Mouse (Mus musculus): ENCODE data around the gene Lpp. TPM values are rescaled to one million over a fixed set of nuclear protein-coding genes. Genes with fewer than 3 reads are reported as not detected.
A peak's percentile ranks its signal among the peaks of the same experiment; 100 is the strongest.

Lpp gene
- polyA plus RNA-seq, 1 experiment = 8.1 TPM

GRCm38 (mm10) chr16:24463842-24464241, 70.5 kb downstream of the Lpp start:
- TF ChIP-seq CTCF (IDR thresholded peaks at IDR 0.05; ENCODE audit: borderline replicate concordance, insufficient read depth, low read depth, low read length) (no peak), POLR2A (IDR thresholded peaks at IDR 0.05; ENCODE audit: borderline replicate concordance, insufficient read depth, low read length) (no peak)
- 60% methylated on average over 2 of the region's 2 CpGs for WGBS
- no peak overlapping the region for H3K27ac ChIP-seq (ENCODE audit: insufficient read depth, low read length)
- DNase-seq = no peak
- no peaks in the 10 kb centered on the region for H3K27me3 ChIP-seq (ENCODE audit: control insufficient read depth, insufficient read depth, low read length)
- H3K4me3 ChIP-seq (replicated peaks; ENCODE audit: insufficient read depth, low read depth, low read length) = no peak overlapping the region
- H3K4me1 ChIP-seq (ENCODE audit: control insufficient read depth, insufficient read depth, low read length) = peaks cover 46% of the 10 kb centered on the region

GRCm38 (mm10) chr16:24464436-24464835, 71.1 kb downstream of the Lpp start:
- DNase-seq = no peak
- H3K27me3 ChIP-seq (ENCODE audit: control insufficient read depth, insufficient read depth, low read length) = no peaks in the 10 kb centered on the region
- H3K27ac ChIP-seq (ENCODE audit: insufficient read depth, low read length) = no peak overlapping the region
- TF ChIP-seq POLR2A (IDR thresholded peaks at IDR 0.05; ENCODE audit: borderline replicate concordance, insufficient read depth, low read length) = no peak
- no peak for TF ChIP-seq CTCF (IDR thresholded peaks at IDR 0.05; ENCODE audit: borderline replicate concordance, insufficient read depth, low read depth, low read length)
- WGBS = 90% methylated on average over 5 of the region's 5 CpGs
- peaks cover 40% of the 10 kb centered on the region for H3K4me1 ChIP-seq (ENCODE audit: control insufficient read depth, insufficient read depth, low read length)
- no peak overlapping the region for H3K4me3 ChIP-seq (replicated peaks; ENCODE audit: insufficient read depth, low read depth, low read length)

GRCm38 (mm10) chr16:24465633-24466032, 72.3 kb downstream of the Lpp start:
- Histone ChIP-seq H3K4me1 (ENCODE audit: control insufficient read depth, insufficient read depth, low read length) (peaks cover 38% of the 10 kb centered on the region), H3K27me3 (ENCODE audit: control insufficient read depth, insufficient read depth, low read length) (no peaks in the 10 kb centered on the region), H3K4me3 (replicated peaks; ENCODE audit: insufficient read depth, low read depth, low read length) (no peak overlapping the region), H3K27ac (ENCODE audit: insufficient read depth, low read length) (no peak overlapping the region)
- TF ChIP-seq CTCF (IDR thresholded peaks at IDR 0.05; ENCODE audit: borderline replicate concordance, insufficient read depth, low read depth, low read length) (no peak), POLR2A (IDR thresholded peaks at IDR 0.05; ENCODE audit: borderline replicate concordance, insufficient read depth, low read length) (no peak)
- WGBS = 31% methylated on average over 5 of the region's 5 CpGs
- DNase-seq = peak; percentile 62 to 67

- no peaks in the 10 kb centered on the region for H3K27me3 ChIP-seq (ENCODE audit: control insufficient read depth, insufficient read depth, low read length)
- no peak overlapping the region for H3K4me3 ChIP-seq (replicated peaks; ENCODE audit: insufficient read depth, low read depth, low read length)
- no peak for DNase-seq
- H3K4me1 ChIP-seq (ENCODE audit: control insufficient read depth, insufficient read depth, low read length) = peaks cover 21% of the 10 kb centered on the region
- no peak overlapping the region for H3K27ac ChIP-seq (ENCODE audit: insufficient read depth, low read length)
- WGBS = 92% methylated on average over 17 of the region's 17 CpGs
- TF ChIP-seq POLR2A (IDR thresholded peaks at IDR 0.05; ENCODE audit: borderline replicate concordance, insufficient read depth, low read length) (no peak), CTCF (IDR thresholded peaks at IDR 0.05; ENCODE audit: borderline replicate concordance, insufficient read depth, low read depth, low read length) (no peak)
These were observed 74.4 kb downstream of the Lpp start for GRCm38 (mm10) chr16:24467544-24468290.

- Histone ChIP-seq H3K27ac (ENCODE audit: insufficient read depth, low read length) (no peak overlapping the region), H3K27me3 (ENCODE audit: control insufficient read depth, insufficient read depth, low read length) (no peaks in the 10 kb centered on the region), H3K4me1 (ENCODE audit: control insufficient read depth, insufficient read depth, low read length) (peaks cover 16% of the 10 kb centered on the region), H3K4me3 (replicated peaks; ENCODE audit: insufficient read depth, low read depth, low read length) (no peak overlapping the region)
- 94% methylated on average over 3 of the region's 3 CpGs for WGBS
- no peak for DNase-seq
- no peak for TF ChIP-seq CTCF (IDR thresholded peaks at IDR 0.05; ENCODE audit: borderline replicate concordance, insufficient read depth, low read depth, low read length)
- TF ChIP-seq POLR2A (IDR thresholded peaks at IDR 0.05; ENCODE audit: borderline replicate concordance, insufficient read depth, low read length) = no peak
These were observed 76.0 kb downstream of the Lpp start for GRCm38 (mm10) chr16:24469313-24469712.

- TF ChIP-seq POLR2A (IDR thresholded peaks at IDR 0.05; ENCODE audit: borderline replicate concordance, insufficient read depth, low read length) (no peak), CTCF (IDR thresholded peaks at IDR 0.05; ENCODE audit: borderline replicate concordance, insufficient read depth, low read depth, low read length) (no peak)
- DNase-seq = no peak
- no peak overlapping the region for H3K27ac ChIP-seq (ENCODE audit: insufficient read depth, low read length)
- H3K4me1 ChIP-seq (ENCODE audit: control insufficient read depth, insufficient read depth, low read length) = peaks cover 8% of the 10 kb centered on the region
- no peaks in the 10 kb centered on the region for H3K27me3 ChIP-seq (ENCODE audit: control insufficient read depth, insufficient read depth, low read length)
- H3K4me3 ChIP-seq (replicated peaks; ENCODE audit: insufficient read depth, low read depth, low read length) = no peak overlapping the region
- 82% methylated on average over 1 of the region's 1 CpGs for WGBS
These were observed 77.3 kb downstream of the Lpp start for GRCm38 (mm10) chr16:24470601-24471000.

GRCm38 (mm10) chr16:24471029-24471428, 77.7 kb downstream of the Lpp start:
- no peak overlapping the region for H3K27ac ChIP-seq (ENCODE audit: insufficient read depth, low read length)
- WGBS = 73% methylated on average over 4 of the region's 4 CpGs

GRCm38 (mm10) chr16:24471801-24472200, 78.5 kb downstream of the Lpp start:
- 53% methylated on average over 1 of the region's 1 CpGs for WGBS
- no peak for DNase-seq
- Histone ChIP-seq H3K27me3 (ENCODE audit: control insufficient read depth, insufficient read depth, low read length) (no peaks in the 10 kb centered on the region), H3K4me3 (replicated peaks; ENCODE audit: insufficient read depth, low read depth, low read length) (no peak overlapping the region), H3K4me1 (ENCODE audit: control insufficient read depth, insufficient read depth, low read length) (peaks cover 3% of the 10 kb centered on the region), H3K27ac (ENCODE audit: insufficient read depth, low read length) (no peak overlapping the region)
- TF ChIP-seq CTCF (IDR thresholded peaks at IDR 0.05; ENCODE audit: borderline replicate concordance, insufficient read depth, low read depth, low read length) = no peak
- no peak for TF ChIP-seq POLR2A (IDR thresholded peaks at IDR 0.05; ENCODE audit: borderline replicate concordance, insufficient read depth, low read length)

More at GRCm38 (mm10) chr16:24471029-24471428, 77.7 kb downstream of the Lpp start:
- no peak for DNase-seq
- Histone ChIP-seq H3K4me1 (ENCODE audit: control insufficient read depth, insufficient read depth, low read length) (peaks cover 5% of the 10 kb centered on the region), H3K4me3 (replicated peaks; ENCODE audit: insufficient read depth, low read depth, low read length) (no peak overlapping the region), H3K27me3 (ENCODE audit: control insufficient read depth, insufficient read depth, low read length) (no peaks in the 10 kb centered on the region)
- TF ChIP-seq POLR2A (IDR thresholded peaks at IDR 0.05; ENCODE audit: borderline replicate concordance, insufficient read depth, low read length) = no peak
- TF ChIP-seq CTCF (IDR thresholded peaks at IDR 0.05; ENCODE audit: borderline replicate concordance, insufficient read depth, low read depth, low read length) = no peak

All from cerebellum, adult 2 months (tissue).